Mouse (Mus musculus): ENCODE results near the gene Myf5. TPM values are rescaled to one million over a fixed set of nuclear protein-coding genes. Genes with fewer than 3 reads are reported as not detected.

Myf5 gene
- polyA plus RNA-seq, 1 experiment from 2014 or later = not detected

GRCm38 (mm10) chr10:107484050-107484449, 1.9 kb downstream of the Myf5 start:
- Histone ChIP-seq H3K27me3 (ENCODE audit: control insufficient read depth, insufficient read depth, low read length) (no peaks in the 10 kb centered on the region), H3K4me1 (ENCODE audit: control insufficient read depth in 2 of 2, insufficient read depth in 2 of 2, low read length in 2 of 2) (no peaks in the 10 kb centered on the region), H3K9me3 (ENCODE audit: control insufficient read depth, low read length) (no peaks in the 10 kb centered on the region), H3K9ac (ENCODE audit: low read length) (no peak overlapping the region), H3K4me3 (ENCODE audit: control insufficient read depth in 1 of 2, insufficient read depth in 1 of 2, low read depth in 1 of 2, low read length in 2 of 2) (no peak overlapping the region), H3K4me2 (ENCODE audit: low read length) (no peak overlapping the region), H3K36me3 (ENCODE audit: control insufficient read depth, insufficient read depth, low read length) (no peaks in the 10 kb centered on the region), H3K27ac (replicated peaks in 1 of 2; ENCODE audit: control insufficient read depth in 1 of 2, insufficient read depth in 1 of 2, low read depth in 2 of 2, low read length in 2 of 2) (no peak overlapping the region)
- WGBS = 73% methylated on average over 10 of the region's 10 CpGs
- ATAC-seq (ENCODE audit: insufficient number of reproducible peaks, insufficient read depth, low FRiP score, low read depth) = no peak

- 60% methylated on average over 2 of the region's 2 CpGs for WGBS
- H3K9ac ChIP-seq (ENCODE audit: low read length) = no peak overlapping the region
- no peaks in the 10 kb centered on the region for H3K9me3 ChIP-seq (ENCODE audit: control insufficient read depth, low read length)
- H3K4me3 ChIP-seq (ENCODE audit: control insufficient read depth in 1 of 2, insufficient read depth in 1 of 2, low read depth in 1 of 2, low read length in 2 of 2) = no peak overlapping the region
- ATAC-seq (ENCODE audit: insufficient number of reproducible peaks, insufficient read depth, low FRiP score, low read depth) = no peak
- H3K36me3 ChIP-seq (ENCODE audit: control insufficient read depth, insufficient read depth, low read length) = no peaks in the 10 kb centered on the region
- H3K4me1 ChIP-seq (ENCODE audit: control insufficient read depth in 2 of 2, insufficient read depth in 2 of 2, low read length in 2 of 2) = no peaks in the 10 kb centered on the region
- H3K27me3 ChIP-seq (ENCODE audit: control insufficient read depth, insufficient read depth, low read length) = no peaks in the 10 kb centered on the region
- H3K4me2 ChIP-seq (ENCODE audit: low read length) = no peak overlapping the region
- no peak overlapping the region for H3K27ac ChIP-seq (replicated peaks in 1 of 2; ENCODE audit: control insufficient read depth in 1 of 2, insufficient read depth in 1 of 2, low read depth in 2 of 2, low read length in 2 of 2)
Observed at GRCm38 (mm10) chr10:107473497-107473896, 12.4 kb downstream of the Myf5 start.

- Histone ChIP-seq H3K9ac (ENCODE audit: low read length) (no peak overlapping the region), H3K36me3 (ENCODE audit: control insufficient read depth, insufficient read depth, low read length) (no peaks in the 10 kb centered on the region)
- 85% methylated on average over 5 of the region's 5 CpGs for WGBS
Observed at GRCm38 (mm10) chr10:107471712-107472111, 14.2 kb downstream of the Myf5 start.

GRCm38 (mm10) chr10:107467819-107468218, 18.1 kb downstream of the Myf5 start:
- no peak overlapping the region for H3K9ac ChIP-seq (ENCODE audit: low read length)
- no peak overlapping the region for H3K27ac ChIP-seq (replicated peaks in 1 of 2; ENCODE audit: control insufficient read depth in 1 of 2, insufficient read depth in 1 of 2, low read depth in 2 of 2, low read length in 2 of 2)
- no peaks in the 10 kb centered on the region for H3K27me3 ChIP-seq (ENCODE audit: control insufficient read depth, insufficient read depth, low read length)
- H3K4me2 ChIP-seq (ENCODE audit: low read length) = no peak overlapping the region
- WGBS = 46% methylated on average over 7 of the region's 7 CpGs
- H3K4me3 ChIP-seq (ENCODE audit: control insufficient read depth in 1 of 2, insufficient read depth in 1 of 2, low read depth in 1 of 2, low read length in 2 of 2) = no peak overlapping the region
- H3K4me1 ChIP-seq (ENCODE audit: control insufficient read depth in 2 of 2, insufficient read depth in 2 of 2, low read length in 2 of 2) = no peaks in the 10 kb centered on the region
- H3K9me3 ChIP-seq (ENCODE audit: control insufficient read depth, low read length) = no peaks in the 10 kb centered on the region
- ATAC-seq (ENCODE audit: insufficient number of reproducible peaks, insufficient read depth, low FRiP score, low read depth) = no peak
- no peaks in the 10 kb centered on the region for H3K36me3 ChIP-seq (ENCODE audit: control insufficient read depth, insufficient read depth, low read length)

More at GRCm38 (mm10) chr10:107471712-107472111, 14.2 kb downstream of the Myf5 start:
- Histone ChIP-seq H3K27me3 (ENCODE audit: control insufficient read depth, insufficient read depth, low read length) (no peaks in the 10 kb centered on the region), H3K4me1 (ENCODE audit: control insufficient read depth in 2 of 2, insufficient read depth in 2 of 2, low read length in 2 of 2) (no peaks in the 10 kb centered on the region), H3K9me3 (ENCODE audit: control insufficient read depth, low read length) (no peaks in the 10 kb centered on the region), H3K4me2 (ENCODE audit: low read length) (no peak overlapping the region), H3K27ac (replicated peaks in 1 of 2; ENCODE audit: control insufficient read depth in 1 of 2, insufficient read depth in 1 of 2, low read depth in 2 of 2, low read length in 2 of 2) (no peak overlapping the region), H3K4me3 (ENCODE audit: control insufficient read depth in 1 of 2, insufficient read depth in 1 of 2, low read depth in 1 of 2, low read length in 2 of 2) (no peak overlapping the region)
- no peak for ATAC-seq (ENCODE audit: insufficient number of reproducible peaks, insufficient read depth, low FRiP score, low read depth)

- H3K27me3 ChIP-seq (ENCODE audit: control insufficient read depth, insufficient read depth, low read length) = no peaks in the 10 kb centered on the region
- H3K36me3 ChIP-seq (ENCODE audit: control insufficient read depth, insufficient read depth, low read length) = no peaks in the 10 kb centered on the region
- H3K9ac ChIP-seq (ENCODE audit: low read length) = no peak overlapping the region
- no peaks in the 10 kb centered on the region for H3K4me1 ChIP-seq (ENCODE audit: control insufficient read depth in 2 of 2, insufficient read depth in 2 of 2, low read length in 2 of 2)
- no peak overlapping the region for H3K4me3 ChIP-seq (ENCODE audit: control insufficient read depth in 1 of 2, insufficient read depth in 1 of 2, low read depth in 1 of 2, low read length in 2 of 2)
- ATAC-seq (ENCODE audit: insufficient number of reproducible peaks, insufficient read depth, low FRiP score, low read depth) = no peak
- no peak overlapping the region for H3K27ac ChIP-seq (replicated peaks in 1 of 2; ENCODE audit: control insufficient read depth in 1 of 2, insufficient read depth in 1 of 2, low read depth in 2 of 2, low read length in 2 of 2)
- H3K4me2 ChIP-seq (ENCODE audit: low read length) = no peak overlapping the region
- 83% methylated on average over 5 of the region's 5 CpGs for WGBS
- H3K9me3 ChIP-seq (ENCODE audit: control insufficient read depth, low read length) = no peaks in the 10 kb centered on the region
Observed at GRCm38 (mm10) chr10:107449496-107450330, 36.2 kb downstream of the Myf5 start.

GRCm38 (mm10) chr10:107442781-107443180, 43.2 kb downstream of the Myf5 start:
- no peak overlapping the region for H3K4me2 ChIP-seq (ENCODE audit: low read length)
- no peak overlapping the region for H3K27ac ChIP-seq (replicated peaks in 1 of 2; ENCODE audit: control insufficient read depth in 1 of 2, insufficient read depth in 1 of 2, low read depth in 2 of 2, low read length in 2 of 2)
- H3K9me3 ChIP-seq (ENCODE audit: control insufficient read depth, low read length) = no peaks in the 10 kb centered on the region
- H3K36me3 ChIP-seq (ENCODE audit: control insufficient read depth, insufficient read depth, low read length) = no peaks in the 10 kb centered on the region
- no peaks in the 10 kb centered on the region for H3K4me1 ChIP-seq (ENCODE audit: control insufficient read depth in 2 of 2, insufficient read depth in 2 of 2, low read length in 2 of 2)
- H3K4me3 ChIP-seq (ENCODE audit: control insufficient read depth in 1 of 2, insufficient read depth in 1 of 2, low read depth in 1 of 2, low read length in 2 of 2) = no peak overlapping the region
- no peaks in the 10 kb centered on the region for H3K27me3 ChIP-seq (ENCODE audit: control insufficient read depth, insufficient read depth, low read length)
- ATAC-seq (ENCODE audit: insufficient number of reproducible peaks, insufficient read depth, low FRiP score, low read depth) = no peak
- H3K9ac ChIP-seq (ENCODE audit: low read length) = no peak overlapping the region
- 5% methylated on average over 4 of the region's 4 CpGs for WGBS

- 58% methylated on average over 5 of the region's 5 CpGs for WGBS
Observed at GRCm38 (mm10) chr10:107436967-107437366, 49.0 kb downstream of the Myf5 start.

More at GRCm38 (mm10) chr10:107436967-107437366, 49.0 kb downstream of the Myf5 start:
- H3K4me3 ChIP-seq (ENCODE audit: control insufficient read depth in 1 of 2, insufficient read depth in 1 of 2, low read depth in 1 of 2, low read length in 2 of 2) = no peak overlapping the region
- no peaks in the 10 kb centered on the region for H3K9me3 ChIP-seq (ENCODE audit: control insufficient read depth, low read length)
- ATAC-seq (ENCODE audit: insufficient number of reproducible peaks, insufficient read depth, low FRiP score, low read depth) = no peak
- no peaks in the 10 kb centered on the region for H3K4me1 ChIP-seq (ENCODE audit: control insufficient read depth in 2 of 2, insufficient read depth in 2 of 2, low read length in 2 of 2)
- no peak overlapping the region for H3K9ac ChIP-seq (ENCODE audit: low read length)
- H3K4me2 ChIP-seq (ENCODE audit: low read length) = no peak overlapping the region
- H3K27ac ChIP-seq (replicated peaks in 1 of 2; ENCODE audit: control insufficient read depth in 1 of 2, insufficient read depth in 1 of 2, low read depth in 2 of 2, low read length in 2 of 2) = no peak overlapping the region
- no peaks in the 10 kb centered on the region for H3K36me3 ChIP-seq (ENCODE audit: control insufficient read depth, insufficient read depth, low read length)
- no peaks in the 10 kb centered on the region for H3K27me3 ChIP-seq (ENCODE audit: control insufficient read depth, insufficient read depth, low read length)
